Mouse (Mus musculus) E14TG2a.4 (cell line): ENCODE measurements around the gene Scamp3.

ENCODE experiments used
- CTCF ChIP-seq: conservative IDR thresholded peaks from 2 replicates; pipeline ENCODE4 v1.5.1; 2014; ENCODE audit warnings: low read length
- NANOG ChIP-seq: IDR thresholded peaks from 2 replicates; pipeline ENCODE4 v1.6.1; 2014; ENCODE audit warnings: borderline replicate concordance, low read length, mixed read lengths
- POU5F1 ChIP-seq: IDR thresholded peaks from 2 replicates; pipeline ENCODE4 v1.6.1; 2014; ENCODE audit warnings: low read length, borderline replicate concordance

- TF ChIP-seq CTCF (no peak), NANOG (no peak), POU5F1 (no peak)
Measured at GRCm38 (mm10) chr3:89187690-89188477, 10.6 kb downstream of the Scamp3 start.
